Mouse (Mus musculus): ENCODE data around the gene Fbxl16. TPM values are rescaled to one million over a fixed set of nuclear protein-coding genes. Genes with fewer than 3 reads are reported as not detected.

Gene Fbxl16
- polyA plus RNA-seq, 1 experiment, result 187 TPM

GRCm38 (mm10) chr17:25825311-25825710 lies 16.4 kb downstream of the Fbxl16 start:
- TF ChIP-seq POLR2A (IDR thresholded peaks at IDR 0.05; ENCODE audit: borderline replicate concordance, insufficient read depth, low read length) (no peak), CTCF (IDR thresholded peaks at IDR 0.05; ENCODE audit: borderline replicate concordance, insufficient read depth, low read depth, low read length) (no peak)
- peaks cover 17% of the 10 kb centered on the region for H3K4me1 ChIP-seq (ENCODE audit: control insufficient read depth, insufficient read depth, low read length)
- H3K27me3 ChIP-seq (ENCODE audit: control insufficient read depth, insufficient read depth, low read length), result no peaks in the 10 kb centered on the region
- H3K27ac ChIP-seq (ENCODE audit: insufficient read depth, low read length), result no peak overlapping the region
- no peak for DNase-seq
- H3K4me3 ChIP-seq (replicated peaks; ENCODE audit: insufficient read depth, low read depth, low read length), result no peak overlapping the region
- WGBS, result 81% methylated on average over 6 of the region's 6 CpGs

- no peak for TF ChIP-seq POLR2A (IDR thresholded peaks at IDR 0.05; ENCODE audit: borderline replicate concordance, insufficient read depth, low read length)
- no peak for TF ChIP-seq CTCF (IDR thresholded peaks at IDR 0.05; ENCODE audit: borderline replicate concordance, insufficient read depth, low read depth, low read length)
- no peak overlapping the region for H3K4me3 ChIP-seq (replicated peaks; ENCODE audit: insufficient read depth, low read depth, low read length)
- no peak for DNase-seq
- no peak overlapping the region for H3K27ac ChIP-seq (ENCODE audit: insufficient read depth, low read length)
- H3K27me3 ChIP-seq (ENCODE audit: control insufficient read depth, insufficient read depth, low read length), result no peaks in the 10 kb centered on the region
- H3K4me1 ChIP-seq (ENCODE audit: control insufficient read depth, insufficient read depth, low read length), result peaks cover 24% of the 10 kb centered on the region
- WGBS, result 90% methylated on average over 27 of the region's 27 CpGs
These were observed 17.2 kb downstream of the Fbxl16 start for GRCm38 (mm10) chr17:25825984-25826570.

GRCm38 (mm10) chr17:25827011-25827410 lies 18.1 kb downstream of the Fbxl16 start:
- Histone ChIP-seq H3K4me1 (ENCODE audit: control insufficient read depth, insufficient read depth, low read length) (peaks cover 33% of the 10 kb centered on the region), H3K4me3 (replicated peaks; ENCODE audit: insufficient read depth, low read depth, low read length) (no peak overlapping the region), H3K27me3 (ENCODE audit: control insufficient read depth, insufficient read depth, low read length) (no peaks in the 10 kb centered on the region), H3K27ac (ENCODE audit: insufficient read depth, low read length) (no peak overlapping the region)
- no peak for TF ChIP-seq CTCF (IDR thresholded peaks at IDR 0.05; ENCODE audit: borderline replicate concordance, insufficient read depth, low read depth, low read length)
- TF ChIP-seq POLR2A (IDR thresholded peaks at IDR 0.05; ENCODE audit: borderline replicate concordance, insufficient read depth, low read length), result no peak
- WGBS, result 92% methylated on average over 13 of the region's 13 CpGs
- DNase-seq, result no peak

- H3K27me3 ChIP-seq (ENCODE audit: control insufficient read depth, insufficient read depth, low read length), result no peaks in the 10 kb centered on the region
- no peak overlapping the region for H3K4me3 ChIP-seq (replicated peaks; ENCODE audit: insufficient read depth, low read depth, low read length)
- TF ChIP-seq POLR2A (IDR thresholded peaks at IDR 0.05; ENCODE audit: borderline replicate concordance, insufficient read depth, low read length), result no peak
- no peak for TF ChIP-seq CTCF (IDR thresholded peaks at IDR 0.05; ENCODE audit: borderline replicate concordance, insufficient read depth, low read depth, low read length)
- peaks cover 33% of the 10 kb centered on the region for H3K4me1 ChIP-seq (ENCODE audit: control insufficient read depth, insufficient read depth, low read length)
- WGBS, result 76% methylated on average over 22 of the region's 22 CpGs
- DNase-seq, result no peak
- H3K27ac ChIP-seq (ENCODE audit: insufficient read depth, low read length), result no peak overlapping the region
These were observed 18.8 kb downstream of the Fbxl16 start for GRCm38 (mm10) chr17:25827546-25828222.

- DNase-seq, result no peak
- WGBS, result 66% methylated on average over 8 of the region's 8 CpGs
- peaks cover 33% of the 10 kb centered on the region for H3K4me1 ChIP-seq (ENCODE audit: control insufficient read depth, insufficient read depth, low read length)
- TF ChIP-seq POLR2A (IDR thresholded peaks at IDR 0.05; ENCODE audit: borderline replicate concordance, insufficient read depth, low read length), result no peak
- TF ChIP-seq CTCF (IDR thresholded peaks at IDR 0.05; ENCODE audit: borderline replicate concordance, insufficient read depth, low read depth, low read length), result no peak
- H3K27me3 ChIP-seq (ENCODE audit: control insufficient read depth, insufficient read depth, low read length), result no peaks in the 10 kb centered on the region
- peak overlapping the region; percentile 6; the same call in 1 of the 2 replicates for H3K27ac ChIP-seq (ENCODE audit: insufficient read depth, low read length)
- peak overlapping the region; percentile 92 for H3K4me3 ChIP-seq (replicated peaks; ENCODE audit: insufficient read depth, low read depth, low read length)
These were observed 19.3 kb downstream of the Fbxl16 start for GRCm38 (mm10) chr17:25828223-25828594.

GRCm38 (mm10) chr17:25828712-25829557 lies 20.1 kb downstream of the Fbxl16 start, which contains the start of gene Jmjd8:
Gene Jmjd8, plus strand, starts transcription at chr17:25828867.
- no peaks in the 10 kb centered on the region for H3K27me3 ChIP-seq (ENCODE audit: control insufficient read depth, insufficient read depth, low read length)
- peaks cover 33% of the 10 kb centered on the region for H3K4me1 ChIP-seq (ENCODE audit: control insufficient read depth, insufficient read depth, low read length)
- H3K4me3 ChIP-seq (replicated peaks; ENCODE audit: insufficient read depth, low read depth, low read length), result peak within 1 kb of the TSS; percentile 92
- WGBS, result 1% methylated on average over 32 of the region's 32 CpGs
- TF ChIP-seq POLR2A (IDR thresholded peaks at IDR 0.05; ENCODE audit: borderline replicate concordance, insufficient read depth, low read length) (peak; percentile 80), CTCF (IDR thresholded peaks at IDR 0.05; ENCODE audit: borderline replicate concordance, insufficient read depth, low read depth, low read length) (peak; percentile 58; the same call in 1 of the 2 replicates)
- DNase-seq, result peak; percentile 84 to 85
- peak within 1 kb of the TSS; percentile 52 for H3K27ac ChIP-seq (ENCODE audit: insufficient read depth, low read length)

GRCm38 (mm10) chr17:25829558-25830017 lies 20.7 kb downstream of the Fbxl16 start:
- Histone ChIP-seq H3K27ac (ENCODE audit: insufficient read depth, low read length) (no peak overlapping the region), H3K4me3 (replicated peaks; ENCODE audit: insufficient read depth, low read depth, low read length) (peak overlapping the region; percentile 92), H3K27me3 (ENCODE audit: control insufficient read depth, insufficient read depth, low read length) (no peaks in the 10 kb centered on the region), H3K4me1 (ENCODE audit: control insufficient read depth, insufficient read depth, low read length) (peaks cover 32% of the 10 kb centered on the region)
- TF ChIP-seq POLR2A (IDR thresholded peaks at IDR 0.05; ENCODE audit: borderline replicate concordance, insufficient read depth, low read length) (peak; percentile 22; the same call in 1 of the 2 replicates), CTCF (IDR thresholded peaks at IDR 0.05; ENCODE audit: borderline replicate concordance, insufficient read depth, low read depth, low read length) (no peak)
- 16% methylated on average over 8 of the region's 8 CpGs for WGBS
- DNase-seq, result no peak
